Mouse (Mus musculus): ENCODE measurements at regions not wholly inside any gene's neighbourhood (a gene's known extent, or its start where the extent isn't known, plus 50 kb on each side); places are given as distances from the start of the nearest gene placed in this dataset.

- H3K4me3 ChIP-seq (replicated peaks): no peak overlapping the region
- 85% methylated on average over 1 of the region's 1 CpGs for WGBS
- ATAC-seq (ENCODE audit: insufficient number of reproducible peaks, low FRiP score, low TSS enrichment, low read depth): no peak
- no peaks in the 10 kb centered on the region for H3K27me3 ChIP-seq
- no peaks in the 10 kb centered on the region for H3K36me3 ChIP-seq
- H3K27ac ChIP-seq (replicated peaks): no peak overlapping the region
- no peak overlapping the region for H3K4me2 ChIP-seq (replicated peaks)
- no peaks in the 10 kb centered on the region for H3K9me3 ChIP-seq (replicated peaks)
- H3K4me1 ChIP-seq: no peaks in the 10 kb centered on the region
- H3K9ac ChIP-seq: no peak overlapping the region
These were observed 841.6 kb upstream of the Adam24 start for GRCm38 (mm10) chr8:39833251-39833650.

GRCm38 (mm10) chr8:39846854-39847253 lies 828.0 kb upstream of the Adam24 start:
- no peak overlapping the region for H3K4me3 ChIP-seq (replicated peaks)
- ATAC-seq (ENCODE audit: insufficient number of reproducible peaks, low FRiP score, low TSS enrichment, low read depth): no peak
- H3K4me1 ChIP-seq: no peaks in the 10 kb centered on the region
- H3K27me3 ChIP-seq: no peaks in the 10 kb centered on the region
- WGBS: 74% methylated on average over 2 of the region's 2 CpGs
- H3K9ac ChIP-seq: no peak overlapping the region
- H3K27ac ChIP-seq (replicated peaks): no peak overlapping the region
- H3K36me3 ChIP-seq: no peaks in the 10 kb centered on the region
- no peaks in the 10 kb centered on the region for H3K9me3 ChIP-seq (replicated peaks)
- no peak overlapping the region for H3K4me2 ChIP-seq (replicated peaks)

GRCm38 (mm10) chr8:39862544-39862943 lies 812.3 kb upstream of the Adam24 start:
- H3K9me3 ChIP-seq (replicated peaks): no peaks in the 10 kb centered on the region
- no peak overlapping the region for H3K4me2 ChIP-seq (replicated peaks)
- no peaks in the 10 kb centered on the region for H3K36me3 ChIP-seq
- ATAC-seq (ENCODE audit: insufficient number of reproducible peaks, low FRiP score, low TSS enrichment, low read depth): no peak
- WGBS: 80% methylated on average over 2 of the region's 2 CpGs
- H3K27me3 ChIP-seq: no peaks in the 10 kb centered on the region
- H3K4me1 ChIP-seq: no peaks in the 10 kb centered on the region
- no peak overlapping the region for H3K9ac ChIP-seq
- no peak overlapping the region for H3K4me3 ChIP-seq (replicated peaks)
- no peak overlapping the region for H3K27ac ChIP-seq (replicated peaks)

GRCm38 (mm10) chr8:39902251-39902650 lies 772.6 kb upstream of the Adam24 start:
- Histone ChIP-seq H3K36me3 (no peaks in the 10 kb centered on the region), H3K9ac (no peak overlapping the region), H3K4me3 (replicated peaks) (no peak overlapping the region), H3K4me1 (no peaks in the 10 kb centered on the region), H3K9me3 (replicated peaks) (no peaks in the 10 kb centered on the region), H3K4me2 (replicated peaks) (no peak overlapping the region), H3K27ac (replicated peaks) (no peak overlapping the region), H3K27me3 (no peaks in the 10 kb centered on the region)
- 83% methylated on average over 1 of the region's 1 CpGs for WGBS
- no peak for ATAC-seq (ENCODE audit: insufficient number of reproducible peaks, low FRiP score, low TSS enrichment, low read depth)

GRCm38 (mm10) chr8:39912926-39913325 lies 762.0 kb upstream of the Adam24 start:
- ATAC-seq (ENCODE audit: insufficient number of reproducible peaks, low FRiP score, low TSS enrichment, low read depth): no peak
- no peaks in the 10 kb centered on the region for H3K9me3 ChIP-seq (replicated peaks)
- H3K4me3 ChIP-seq (replicated peaks): no peak overlapping the region
- H3K9ac ChIP-seq: no peak overlapping the region
- H3K36me3 ChIP-seq: no peaks in the 10 kb centered on the region
- WGBS: 44% methylated on average over 2 of the region's 2 CpGs
- no peaks in the 10 kb centered on the region for H3K4me1 ChIP-seq
- no peak overlapping the region for H3K27ac ChIP-seq (replicated peaks)
- no peak overlapping the region for H3K4me2 ChIP-seq (replicated peaks)
- H3K27me3 ChIP-seq: no peaks in the 10 kb centered on the region

GRCm38 (mm10) chr8:39921336-39921735 lies 753.5 kb upstream of the Adam24 start:
- Histone ChIP-seq H3K4me1 (no peaks in the 10 kb centered on the region), H3K27ac (replicated peaks) (no peak overlapping the region), H3K4me2 (replicated peaks) (no peak overlapping the region), H3K9me3 (replicated peaks) (no peaks in the 10 kb centered on the region), H3K9ac (no peak overlapping the region), H3K4me3 (replicated peaks) (no peak overlapping the region), H3K36me3 (no peaks in the 10 kb centered on the region), H3K27me3 (no peaks in the 10 kb centered on the region)
- ATAC-seq (ENCODE audit: insufficient number of reproducible peaks, low FRiP score, low TSS enrichment, low read depth): no peak
- WGBS: 76% methylated on average over 2 of the region's 2 CpGs

- no peaks in the 10 kb centered on the region for H3K4me1 ChIP-seq
- no peak for ATAC-seq (ENCODE audit: insufficient number of reproducible peaks, low FRiP score, low TSS enrichment, low read depth)
- no peaks in the 10 kb centered on the region for H3K9me3 ChIP-seq (replicated peaks)
- H3K36me3 ChIP-seq: no peaks in the 10 kb centered on the region
- no peak overlapping the region for H3K9ac ChIP-seq
- H3K27me3 ChIP-seq: no peaks in the 10 kb centered on the region
- no peak overlapping the region for H3K27ac ChIP-seq (replicated peaks)
- 59% methylated on average over 2 of the region's 2 CpGs for WGBS
- H3K4me2 ChIP-seq (replicated peaks): no peak overlapping the region
- no peak overlapping the region for H3K4me3 ChIP-seq (replicated peaks)
These were observed 751.1 kb upstream of the Adam24 start for GRCm38 (mm10) chr8:39923741-39924140.

- no peak for ATAC-seq (ENCODE audit: insufficient number of reproducible peaks, low FRiP score, low TSS enrichment, low read depth)
- H3K27me3 ChIP-seq: no peaks in the 10 kb centered on the region
- H3K4me1 ChIP-seq: no peaks in the 10 kb centered on the region
- no peaks in the 10 kb centered on the region for H3K36me3 ChIP-seq
- no peak overlapping the region for H3K4me3 ChIP-seq (replicated peaks)
- 61% methylated on average over 6 of the region's 6 CpGs for WGBS
- no peak overlapping the region for H3K27ac ChIP-seq (replicated peaks)
- H3K9me3 ChIP-seq (replicated peaks): no peaks in the 10 kb centered on the region
- H3K4me2 ChIP-seq (replicated peaks): no peak overlapping the region
- H3K9ac ChIP-seq: no peak overlapping the region
These were observed 724.5 kb upstream of the Adam24 start for GRCm38 (mm10) chr8:39950178-39950896.

GRCm38 (mm10) chr8:39954497-39954896 lies 720.4 kb upstream of the Adam24 start:
- no peak overlapping the region for H3K4me3 ChIP-seq (replicated peaks)
- no peak overlapping the region for H3K9ac ChIP-seq
- H3K4me2 ChIP-seq (replicated peaks): no peak overlapping the region
- no peaks in the 10 kb centered on the region for H3K36me3 ChIP-seq
- H3K9me3 ChIP-seq (replicated peaks): no peaks in the 10 kb centered on the region
- H3K27me3 ChIP-seq: no peaks in the 10 kb centered on the region
- 53% methylated on average over 5 of the region's 5 CpGs for WGBS
- no peak overlapping the region for H3K27ac ChIP-seq (replicated peaks)
- ATAC-seq (ENCODE audit: insufficient number of reproducible peaks, low FRiP score, low TSS enrichment, low read depth): no peak
- no peaks in the 10 kb centered on the region for H3K4me1 ChIP-seq

GRCm38 (mm10) chr8:39954924-39955323 lies 720.0 kb upstream of the Adam24 start:
- Histone ChIP-seq H3K36me3 (no peaks in the 10 kb centered on the region), H3K27ac (replicated peaks) (no peak overlapping the region), H3K4me1 (no peaks in the 10 kb centered on the region), H3K4me2 (replicated peaks) (no peak overlapping the region), H3K9ac (no peak overlapping the region), H3K4me3 (replicated peaks) (no peak overlapping the region), H3K9me3 (replicated peaks) (no peaks in the 10 kb centered on the region), H3K27me3 (no peaks in the 10 kb centered on the region)
- no peak for ATAC-seq (ENCODE audit: insufficient number of reproducible peaks, low FRiP score, low TSS enrichment, low read depth)
- WGBS: 30% methylated on average over 4 of the region's 4 CpGs

GRCm38 (mm10) chr8:40005207-40005837 lies 669.6 kb upstream of the Adam24 start:
- WGBS: 83% methylated on average over 1 of the region's 1 CpGs
- ATAC-seq (ENCODE audit: insufficient number of reproducible peaks, low FRiP score, low TSS enrichment, low read depth): no peak
- Histone ChIP-seq H3K27me3 (no peaks in the 10 kb centered on the region), H3K9me3 (replicated peaks) (no peaks in the 10 kb centered on the region), H3K4me2 (replicated peaks) (no peak overlapping the region), H3K36me3 (no peaks in the 10 kb centered on the region), H3K27ac (replicated peaks) (no peak overlapping the region), H3K9ac (no peak overlapping the region), H3K4me1 (no peaks in the 10 kb centered on the region), H3K4me3 (replicated peaks) (no peak overlapping the region)
